In the genomic region with DNA sequence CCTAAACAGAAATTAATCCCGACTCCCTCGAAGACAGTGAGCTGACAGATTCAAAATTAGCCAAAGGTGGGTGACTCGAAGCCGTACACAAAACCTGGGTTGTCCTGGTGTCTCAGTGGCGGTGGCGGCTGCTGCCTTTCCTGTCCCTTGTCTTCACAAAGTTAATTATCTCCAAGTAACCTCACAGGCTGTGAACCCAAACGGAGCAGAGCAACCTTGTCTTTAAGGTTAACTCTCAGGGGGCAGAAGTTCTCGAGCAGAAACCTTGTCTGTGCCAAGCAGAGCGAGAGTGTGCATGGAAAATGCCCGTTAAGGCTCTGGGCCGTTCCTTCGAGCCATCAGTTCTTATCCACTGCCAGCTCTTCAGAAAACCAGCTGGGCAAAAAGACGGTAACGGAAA, we compare ENCODE assay signal across 21 mouse cellular contexts.
DNase-seq lines count a peak whose midpoint lies in the region; ATAC-seq and TF ChIP-seq lines count a peak whose summit lies in the region.
"Had no signal": no experiment of that assay in that cellular context is flagged by ENCODE, and none has a peak within 500 bp of the region (broad histone marks: within the 10 kb centered on the region; RNA-seq: fewer than 3 reads in every experiment).

No protein-coding gene starts in this region.

- ATAC-seq in kidney, embryonic 14.5 days (ENCODE audit: low FRiP score, low TSS enrichment), result no peak
- ATAC-seq in kidney, postnatal 0 days (replicated peaks; ENCODE audit: low FRiP score, low read depth), result no peak
- ATAC-seq: CD4-positive, CD25-positive, alpha-beta regulatory T cell, adult 4 months; forebrain, embryonic 15.5 days had no signal

- H3K4me3 ChIP-seq in kidney, embryonic 14.5 days (ENCODE audit: low read length), result no peak overlapping the region
- no peak overlapping the region for H3K4me3 ChIP-seq in kidney, postnatal 0 days (replicated peaks; ENCODE audit: low read depth, low read length)
- H3K4me3 ChIP-seq: embryonic facial prominence, embryonic 12.5 days; forebrain, embryonic 15.5 days; gastrocnemius, adult 2 months; heart, embryonic 12.5 days; hindbrain, embryonic 10.5 days; hindbrain, embryonic 15.5 days had no signal

- no peaks in the 10 kb centered on the region for H3K27me3 ChIP-seq in kidney, embryonic 14.5 days (ENCODE audit: control insufficient read depth, insufficient read depth, low read length)
- no peaks in the 10 kb centered on the region for H3K27me3 ChIP-seq in kidney, postnatal 0 days (ENCODE audit: insufficient read depth, low read length)
- H3K27me3 ChIP-seq: embryonic facial prominence, embryonic 12.5 days; forebrain, embryonic 15.5 days; heart, embryonic 12.5 days; hindbrain, embryonic 15.5 days had no signal

- H3K9me3 ChIP-seq in kidney, embryonic 14.5 days (ENCODE audit: control insufficient read depth, low read length), result no peaks in the 10 kb centered on the region
- H3K9me3 ChIP-seq in kidney, postnatal 0 days (replicated peaks; ENCODE audit: low read length), result no peaks in the 10 kb centered on the region
- H3K9me3 ChIP-seq: embryonic facial prominence, embryonic 12.5 days; forebrain, embryonic 15.5 days; heart, embryonic 12.5 days; hindbrain, embryonic 10.5 days; hindbrain, embryonic 15.5 days had no signal

- WGBS in kidney, embryonic 14.5 days, result 60% methylated on average over 14 of the region's 14 CpGs
- 46% methylated on average over 14 of the region's 14 CpGs for WGBS in kidney, postnatal 0 days

- H3K4me1 ChIP-seq in kidney, embryonic 14.5 days (ENCODE audit: control insufficient read depth, insufficient read depth, low read length), result no peaks in the 10 kb centered on the region
- no peaks in the 10 kb centered on the region for H3K4me1 ChIP-seq in kidney, postnatal 0 days (replicated peaks; ENCODE audit: insufficient read depth, low read length)
- H3K4me1 ChIP-seq: embryonic facial prominence, embryonic 12.5 days; forebrain, embryonic 15.5 days; heart, embryonic 12.5 days; hindbrain, embryonic 15.5 days had no signal

- H3K27ac ChIP-seq in kidney, embryonic 14.5 days (ENCODE audit: low read depth, low read length), result no peak overlapping the region
- H3K27ac ChIP-seq in kidney, postnatal 0 days, result no peak overlapping the region
- H3K27ac ChIP-seq: embryonic facial prominence, embryonic 12.5 days; forebrain, embryonic 15.5 days; gastrocnemius, adult 2 months; hindbrain, embryonic 10.5 days; hindbrain, embryonic 15.5 days had no signal

- no peaks in the 10 kb centered on the region for H3K36me3 ChIP-seq in kidney, embryonic 14.5 days (ENCODE audit: control insufficient read depth, insufficient read depth, low read length)
- H3K36me3 ChIP-seq in kidney, postnatal 0 days (ENCODE audit: insufficient read depth, low read length), result no peaks in the 10 kb centered on the region
- H3K36me3 ChIP-seq: embryonic facial prominence, embryonic 12.5 days; forebrain, embryonic 15.5 days; G1E; heart, embryonic 12.5 days; hindbrain, embryonic 10.5 days; hindbrain, embryonic 15.5 days had no signal

- no peak overlapping the region for H3K4me2 ChIP-seq in kidney, embryonic 14.5 days (replicated peaks; ENCODE audit: low read depth, low read length)
- H3K4me2 ChIP-seq in kidney, postnatal 0 days (ENCODE audit: low read length), result no peak overlapping the region
- H3K4me2 ChIP-seq: embryonic facial prominence, embryonic 12.5 days; forebrain, embryonic 15.5 days; heart, embryonic 12.5 days; hindbrain, embryonic 15.5 days had no signal

- no peak overlapping the region for H3K9ac ChIP-seq in kidney, embryonic 14.5 days (ENCODE audit: low read depth, low read length)
- no peak overlapping the region for H3K9ac ChIP-seq in kidney, postnatal 0 days (ENCODE audit: low read depth, low read length)
- H3K9ac ChIP-seq: embryonic facial prominence, embryonic 12.5 days; forebrain, embryonic 15.5 days; heart, embryonic 12.5 days; hindbrain, embryonic 15.5 days had no signal

- no peak for TF ChIP-seq CTCF in kidney, postnatal 0 days (IDR thresholded peaks at IDR 0.05; ENCODE audit: low read depth)

- DNase-seq in kidney, adult 11 months, result peak; percentile 55
- DNase-seq in kidney, postnatal 0 days (ENCODE audit: low spot score), result peak; percentile 18
- DNase-seq in kidney, postnatal 36 days, result peak; percentile 54 to 61
- DNase-seq in MN1 (ENCODE audit: low spot score), result no peak
- no peak for DNase-seq in neural tube, embryonic 10.5 days (ENCODE audit: extremely low spot score, low spot score)
- DNase-seq in frontal cortex, postnatal 14 days (ENCODE audit: low spot score in 2 of 2), result no peak
- DNase-seq: adrenal gland, postnatal 10 days; B cell, adult 2 months; cerebellum, adult 11 months; cerebellum, adult 9-10 months; cerebellum, postnatal 25 days; gastrocnemius, adult 2 months; gastrocnemius, postnatal 25 days had no signal

Comparison
In these comparisons a context has a peak if more than half of its experiments do, and no peak if none do; other contexts are left out.
1. DNase-seq: peak in kidney, adult 11 months (single experiment), kidney, postnatal 0 days (single experiment) and kidney, postnatal 36 days (2 of 2); none in MN1 (single experiment), neural tube, embryonic 10.5 days (single experiment) and frontal cortex, postnatal 14 days (0 of 2).